Mouse (Mus musculus) limb, embryonic 10.5 days (tissue): ENCODE measurements around the gene Rnf208. TPM values are rescaled to one million over a fixed set of nuclear protein-coding genes. Genes with fewer than 3 reads are reported as not detected.

Experiments used
- DNase-seq: peaks from one replicate; pipeline ENCODE4 v3.0.0-alpha.2; 2017; ENCODE audit warnings: low spot score
- H3K27ac ChIP-seq: fragments of 300-500 bp; sonication (generic); 2 replicates; pipeline ENCODE4 v1.5.1; 2016; ENCODE audit warnings: mild to moderate bottlenecking
- H3K27me3 ChIP-seq: fragments of 300-500 bp; sonication (generic); 2 replicates; pipeline ENCODE4 v1.6.1; 2016; ENCODE audit warnings: low read depth, mild to moderate bottlenecking; ENCODE audit not compliant: poor library complexity, severe bottlenecking
- H3K36me3 ChIP-seq: fragments of 300-500 bp; sonication (generic); 2 replicates; pipeline ENCODE4 v1.6.1; 2016; ENCODE audit warnings: mild to moderate bottlenecking, moderate library complexity
- H3K4me1 ChIP-seq: fragments of 300-500 bp; sonication (generic); 2 replicates; pipeline ENCODE4 v1.6.1; 2016
- H3K4me3 ChIP-seq: fragments of 300-500 bp; sonication (generic); 2 replicates; pipeline ENCODE4 v1.5.1; 2016; ENCODE audit warnings: mild to moderate bottlenecking, moderate library complexity
- H3K9me3 ChIP-seq: fragments of 300-500 bp; sonication (generic); replicated peaks from 2 replicates; pipeline ENCODE4 v1.6.1; 2016; ENCODE audit warnings: mild to moderate bottlenecking
- WGBS: fragments of 180-500 bp; shearing (Covaris S2); methylation state at CpG from one replicate; pipeline ENCODE4 v1.1.7; 2016; 5-methylcytosine and 5-hydroxymethylcytosine counted together
- polyA plus RNA-seq: library from polyadenylated mRNA; unstranded; fragments of >200 nt; fragmentation: Nextera tagmentation; extraction: Ambion mirVana; gene quantifications from 2 replicates; pipeline ENCODE4 v1.2.1, GENCODE M21; 2016

Rnf208 gene
- 3.8 and 5.7 TPM in 2 replicates for polyA plus RNA-seq

DNA sequence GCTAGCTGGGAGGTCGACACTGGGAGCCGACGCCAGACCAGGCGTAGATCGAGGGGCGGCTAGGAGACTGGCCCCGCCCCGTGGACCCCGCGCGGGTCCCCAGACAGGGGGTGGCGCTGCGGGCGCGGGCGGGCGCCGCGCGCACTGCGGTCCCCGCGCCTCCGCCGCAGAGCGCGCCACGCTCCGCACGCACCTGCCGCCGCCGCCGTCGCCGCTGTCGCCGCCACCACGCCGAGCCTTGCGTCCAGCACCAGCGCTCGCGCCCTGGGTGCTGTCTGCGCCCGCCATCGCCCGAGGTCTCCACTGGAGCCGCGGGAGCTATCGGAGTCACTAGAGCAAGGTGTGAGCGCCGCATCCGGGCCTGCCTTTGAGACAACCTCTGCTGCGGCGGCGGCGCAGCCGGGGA, at the start of gene Rnf208, which contains the start of gene Cysrt1:
TSS of gene Rnf208 (plus strand) at position 155 of the 406 bp plus-strand sequence.
TSS of gene Cysrt1 (minus strand) at position 352 of the 406 bp plus-strand sequence.
- peaks cover 22% of the 10 kb centered on the region for H3K36me3 ChIP-seq
- H3K27ac ChIP-seq, result peak within 1 kb of the TSS; percentile 71
- H3K27me3 ChIP-seq, result peaks cover 48% of the 10 kb centered on the region
- WGBS, result under 1% methylated on average over 59 of the region's 59 CpGs
- DNase-seq, result peak; percentile 43
- H3K9me3 ChIP-seq, result no peaks in the 10 kb centered on the region
- H3K4me3 ChIP-seq, result peak within 1 kb of the TSS; percentile 63
- H3K4me1 ChIP-seq, result peaks cover 31% of the 10 kb centered on the region

DNA sequence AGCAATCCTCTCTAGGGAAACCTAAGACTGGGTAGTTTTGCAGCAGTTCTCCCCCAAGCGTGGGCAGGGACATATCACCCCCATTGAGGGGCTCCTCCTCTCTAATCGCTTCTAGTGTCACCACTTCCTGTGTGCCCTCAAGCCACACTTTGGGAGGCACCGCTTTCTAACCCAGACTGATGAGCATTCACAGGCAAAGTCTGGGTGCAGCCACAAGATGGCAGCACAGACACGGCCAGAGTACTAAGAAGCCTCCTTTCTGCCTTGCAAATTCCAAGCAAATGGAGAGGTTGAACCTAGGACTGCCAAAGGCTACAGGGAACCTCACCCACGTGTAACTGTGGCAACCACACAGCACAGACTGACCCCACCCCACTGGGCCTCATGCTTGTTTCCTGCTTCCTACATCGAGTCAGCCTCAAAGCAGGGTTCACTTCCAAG, 48.7 kb upstream of the Rnf208 start:
- Histone ChIP-seq H3K4me3 (no peak overlapping the region), H3K9me3 (no peaks in the 10 kb centered on the region), H3K27ac (no peak overlapping the region), H3K4me1 (peaks cover 45% of the 10 kb centered on the region), H3K27me3 (peaks cover 41% of the 10 kb centered on the region), H3K36me3 (peaks cover 6% of the 10 kb centered on the region)
- 4% methylated on average over 6 of the region's 6 CpGs for WGBS
- peak; percentile 88 for DNase-seq

DNA sequence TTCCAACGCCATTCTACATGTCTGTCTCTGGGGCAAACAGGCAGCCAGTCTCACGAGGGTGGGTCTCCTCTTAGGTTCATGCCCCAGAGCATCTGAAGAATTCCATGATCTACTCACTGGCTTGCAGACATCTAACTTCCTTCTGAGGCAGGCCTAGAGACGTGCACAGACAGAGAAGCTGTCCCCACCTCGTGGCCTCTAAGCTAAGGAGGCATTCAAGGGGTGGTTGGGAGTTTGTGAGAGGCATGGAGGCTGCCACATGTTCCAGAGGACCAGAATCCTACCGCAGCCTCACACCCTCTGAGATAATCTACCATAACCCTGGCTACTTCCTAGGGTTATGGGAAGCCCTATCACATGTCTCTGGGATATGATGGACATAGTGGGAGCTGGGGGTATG, 48.0 kb upstream of the Rnf208 start:
- peaks cover 41% of the 10 kb centered on the region for H3K27me3 ChIP-seq
- peaks cover 12% of the 10 kb centered on the region for H3K36me3 ChIP-seq
- WGBS, result 81% methylated on average over 5 of the region's 5 CpGs
- H3K4me3 ChIP-seq, result no peak overlapping the region
- H3K4me1 ChIP-seq, result peaks cover 45% of the 10 kb centered on the region
- peak; percentile 19 for DNase-seq
- H3K9me3 ChIP-seq, result no peaks in the 10 kb centered on the region
- no peak overlapping the region for H3K27ac ChIP-seq

DNA sequence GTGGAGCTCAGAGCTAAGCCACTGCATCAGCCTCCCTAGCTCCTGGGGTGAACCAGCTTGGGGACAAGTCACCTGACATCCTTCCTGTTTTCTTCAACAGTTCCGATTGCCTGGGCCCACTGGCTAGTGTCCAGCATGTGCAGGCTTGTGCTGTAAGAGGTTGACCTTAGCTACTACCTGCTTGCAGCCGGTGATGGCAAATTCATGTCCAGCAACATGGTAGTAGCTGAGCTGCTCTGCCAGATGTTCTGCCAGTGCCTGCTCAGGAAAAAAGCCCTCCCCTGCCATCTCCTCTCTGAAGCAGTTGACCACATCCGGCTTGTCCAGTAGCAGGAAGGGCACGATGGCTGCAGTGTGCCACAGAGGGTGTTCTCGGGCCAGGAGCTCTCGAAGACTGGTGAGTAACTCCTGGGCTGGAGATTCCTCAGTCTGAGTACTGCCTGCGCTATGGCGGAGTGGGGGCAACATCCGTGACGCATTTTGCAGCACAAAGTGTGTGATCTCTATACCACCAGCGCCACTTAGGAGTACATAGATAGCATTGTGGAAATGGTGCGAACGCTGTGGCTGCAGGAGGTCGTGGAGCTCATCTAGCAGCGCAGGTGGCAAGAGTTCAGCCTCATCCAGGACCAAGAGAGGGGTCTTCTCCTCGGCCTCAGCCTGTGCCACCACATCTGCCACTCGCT, 47.4 kb upstream of the Rnf208 start:
- DNase-seq, result peak; percentile 27
- Histone ChIP-seq H3K36me3 (peaks cover 19% of the 10 kb centered on the region), H3K27me3 (peaks cover 41% of the 10 kb centered on the region), H3K27ac (no peak overlapping the region), H3K9me3 (no peaks in the 10 kb centered on the region), H3K4me3 (no peak overlapping the region), H3K4me1 (peaks cover 45% of the 10 kb centered on the region)
- WGBS, result 86% methylated on average over 17 of the region's 17 CpGs

DNA sequence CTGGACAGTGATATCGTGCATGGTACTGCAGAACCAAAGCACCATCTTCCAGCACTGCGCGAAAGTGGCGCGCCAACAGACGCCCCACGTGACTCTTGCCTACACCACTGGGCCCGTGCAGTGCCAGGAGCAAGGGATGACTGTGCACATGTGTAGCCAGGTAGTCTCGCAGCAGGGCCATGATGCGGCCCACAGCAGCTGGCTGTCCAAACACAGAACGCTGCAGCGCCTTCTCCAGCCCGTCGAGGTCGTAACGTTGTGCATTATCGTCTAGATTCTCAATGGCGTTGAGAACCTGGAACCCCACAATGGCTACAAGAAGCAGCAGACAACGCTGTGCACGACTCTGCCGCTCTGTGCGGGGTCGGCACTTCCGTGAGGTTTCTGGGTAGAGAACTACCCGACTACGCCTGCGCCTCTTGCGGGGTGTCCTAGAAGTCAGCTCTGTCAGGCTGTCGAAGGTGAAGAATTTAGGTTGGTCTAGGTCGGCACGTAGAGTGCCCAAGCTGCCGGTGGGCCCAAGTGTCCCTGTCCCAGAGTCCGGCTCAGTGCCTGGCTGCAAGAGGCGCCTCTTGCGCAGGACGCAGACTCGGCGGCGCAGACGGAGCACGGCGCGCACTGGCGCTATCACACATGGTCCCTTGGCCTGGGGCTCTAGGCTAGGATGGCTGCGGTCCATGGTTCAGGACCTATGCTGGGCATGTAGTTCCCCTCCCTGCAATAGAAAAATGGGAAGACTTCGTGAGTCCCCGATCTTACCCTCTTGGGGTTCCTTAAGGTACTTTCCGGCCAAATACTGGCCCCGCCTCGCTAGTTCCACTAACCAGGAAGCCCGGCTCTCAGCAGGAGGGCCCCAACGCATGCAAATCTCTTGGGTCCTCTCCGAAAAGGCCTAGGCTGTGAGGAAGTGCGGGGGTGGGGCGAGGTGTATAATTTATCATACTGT, 46.6 kb upstream of the Rnf208 start:
- Histone ChIP-seq H3K4me1 (peaks cover 45% of the 10 kb centered on the region), H3K9me3 (no peaks in the 10 kb centered on the region), H3K36me3 (peaks cover 27% of the 10 kb centered on the region), H3K4me3 (peak overlapping the region; percentile 40), H3K27ac (0 out of 2 replicates have a peak overlapping the region, but pooled peaks have one; percentile 47), H3K27me3 (peaks cover 41% of the 10 kb centered on the region)
- DNase-seq, result peak; percentile 41
- 20% methylated on average over 55 of the region's 55 CpGs for WGBS

DNA sequence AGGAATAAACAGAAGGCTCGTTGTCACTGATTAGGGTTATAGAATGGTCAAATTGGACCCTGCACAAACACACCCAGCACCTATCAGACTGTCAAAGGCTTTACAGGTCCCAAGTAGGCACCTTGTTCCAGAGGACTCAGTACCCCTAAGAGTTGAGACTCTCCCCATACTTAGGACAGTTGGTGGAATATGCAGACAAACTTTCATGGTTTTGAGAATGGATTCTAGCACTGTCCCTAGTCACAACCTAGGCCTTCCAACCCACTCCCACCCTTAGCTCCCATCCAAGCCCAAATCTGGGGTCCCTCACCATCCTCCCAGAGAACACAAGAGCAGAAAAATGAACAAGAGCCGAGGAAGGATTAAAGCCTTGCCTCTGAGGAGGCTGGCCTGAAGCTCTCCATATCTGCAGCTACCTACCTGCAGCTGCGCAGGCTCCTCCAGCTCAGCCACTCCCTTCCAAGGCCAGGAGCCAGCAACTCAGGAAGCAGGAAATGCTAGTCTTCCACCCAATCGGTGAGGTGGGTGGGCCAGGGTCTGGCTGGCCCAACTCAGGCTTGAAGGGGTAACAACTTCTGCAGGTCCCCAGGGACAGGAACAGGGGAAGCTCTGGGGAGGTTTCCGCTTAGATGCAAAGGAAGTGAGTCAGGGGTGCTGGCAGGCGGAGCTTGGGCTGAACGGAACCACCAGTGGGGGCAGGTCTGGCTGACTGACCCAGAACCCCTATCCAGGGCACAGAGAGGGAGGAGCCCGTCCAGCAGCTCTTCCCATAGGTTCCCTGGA, 45.7 kb upstream of the Rnf208 start, which contains the start of gene Tor4a:
TSS of gene Tor4a (minus strand) at position 715 of the 783 bp plus-strand sequence.
- Histone ChIP-seq H3K27me3 (peaks cover 41% of the 10 kb centered on the region), H3K4me1 (peaks cover 45% of the 10 kb centered on the region), H3K36me3 (peaks cover 36% of the 10 kb centered on the region), H3K27ac (peak within 1 kb of the TSS; percentile 47; the same call in 1 of the 2 replicates), H3K4me3 (peak within 1 kb of the TSS; percentile 40), H3K9me3 (no peaks in the 10 kb centered on the region)
- 12% methylated on average over 8 of the region's 8 CpGs for WGBS
- peak; percentile 43 for DNase-seq

DNA sequence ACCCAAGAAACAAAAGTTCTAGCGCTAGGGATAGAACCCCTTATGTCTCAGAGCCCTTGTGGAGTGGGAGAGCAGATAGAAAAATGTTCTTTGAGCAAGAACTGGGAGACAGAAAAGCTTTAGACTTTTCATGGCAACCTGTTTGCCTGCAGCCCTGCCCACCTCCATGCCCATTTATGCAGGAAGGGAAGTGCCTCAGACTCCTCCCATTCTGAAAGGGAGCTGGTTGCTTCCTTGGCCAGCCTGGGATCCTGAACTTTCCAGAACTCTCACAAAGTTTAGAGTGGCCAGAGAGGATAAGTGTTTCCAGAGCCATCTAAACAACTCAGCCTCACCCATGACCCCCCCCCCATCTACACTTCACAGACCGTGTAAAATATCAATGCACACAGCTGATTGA, 44.9 kb upstream of the Rnf208 start:
- Histone ChIP-seq H3K9me3 (no peaks in the 10 kb centered on the region), H3K36me3 (peaks cover 44% of the 10 kb centered on the region), H3K4me3 (no peak overlapping the region), H3K4me1 (peaks cover 45% of the 10 kb centered on the region), H3K27me3 (peaks cover 41% of the 10 kb centered on the region), H3K27ac (no peak overlapping the region)
- no peak for DNase-seq
- 33% methylated on average over 2 of the region's 2 CpGs for WGBS

DNA sequence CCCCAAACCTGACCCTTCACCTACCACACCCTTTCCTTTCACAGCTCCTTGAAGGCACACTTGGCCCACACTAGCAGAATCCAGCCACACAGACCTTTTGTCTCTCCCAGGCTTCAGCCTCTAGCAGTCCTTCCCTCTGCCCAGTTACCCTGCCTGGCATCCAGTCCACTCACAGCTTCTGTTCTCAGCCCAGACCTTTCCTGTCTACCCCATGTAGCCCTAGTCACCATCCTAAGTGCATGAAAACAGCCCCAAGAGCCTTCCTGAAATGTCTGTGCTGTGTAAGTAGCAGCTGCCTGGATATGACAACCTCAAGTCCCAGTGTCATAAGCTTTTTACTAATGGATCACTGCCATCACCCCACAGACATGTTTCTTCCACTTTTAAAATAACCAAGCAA, 44.1 kb upstream of the Rnf208 start:
- Histone ChIP-seq H3K4me3 (no peak overlapping the region), H3K27ac (0 out of 2 replicates have a peak overlapping the region, but pooled peaks have one; percentile 3), H3K36me3 (peaks cover 52% of the 10 kb centered on the region), H3K4me1 (peaks cover 45% of the 10 kb centered on the region), H3K27me3 (peaks cover 41% of the 10 kb centered on the region), H3K9me3 (no peaks in the 10 kb centered on the region)
- no peak for DNase-seq

DNA sequence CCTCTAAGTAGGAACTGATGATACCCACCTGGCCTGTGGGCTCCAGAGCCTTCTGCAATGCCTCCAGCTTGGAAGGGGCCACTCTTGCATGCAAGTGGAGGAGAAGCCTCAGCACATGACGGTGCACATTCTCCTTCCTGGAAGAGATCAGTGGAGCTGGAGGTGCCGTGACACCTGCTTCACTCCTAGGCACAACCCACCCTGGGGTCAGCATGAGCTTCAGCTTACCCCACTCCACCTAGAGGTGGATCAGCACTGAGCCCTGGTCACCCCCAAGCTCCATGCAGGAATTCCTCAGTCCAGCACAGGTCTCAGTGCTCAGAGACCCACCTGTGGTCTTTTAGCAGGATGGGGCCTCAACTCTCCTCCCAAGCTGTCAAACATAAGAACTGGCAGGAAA, 41.4 kb upstream of the Rnf208 start:
- Histone ChIP-seq H3K27ac (no peak overlapping the region), H3K9me3 (no peaks in the 10 kb centered on the region), H3K4me3 (no peak overlapping the region), H3K27me3 (peaks cover 20% of the 10 kb centered on the region), H3K4me1 (peaks cover 24% of the 10 kb centered on the region), H3K36me3 (peaks cover 79% of the 10 kb centered on the region)
- WGBS, result 93% methylated on average over 2 of the region's 2 CpGs
- DNase-seq, result no peak

DNA sequence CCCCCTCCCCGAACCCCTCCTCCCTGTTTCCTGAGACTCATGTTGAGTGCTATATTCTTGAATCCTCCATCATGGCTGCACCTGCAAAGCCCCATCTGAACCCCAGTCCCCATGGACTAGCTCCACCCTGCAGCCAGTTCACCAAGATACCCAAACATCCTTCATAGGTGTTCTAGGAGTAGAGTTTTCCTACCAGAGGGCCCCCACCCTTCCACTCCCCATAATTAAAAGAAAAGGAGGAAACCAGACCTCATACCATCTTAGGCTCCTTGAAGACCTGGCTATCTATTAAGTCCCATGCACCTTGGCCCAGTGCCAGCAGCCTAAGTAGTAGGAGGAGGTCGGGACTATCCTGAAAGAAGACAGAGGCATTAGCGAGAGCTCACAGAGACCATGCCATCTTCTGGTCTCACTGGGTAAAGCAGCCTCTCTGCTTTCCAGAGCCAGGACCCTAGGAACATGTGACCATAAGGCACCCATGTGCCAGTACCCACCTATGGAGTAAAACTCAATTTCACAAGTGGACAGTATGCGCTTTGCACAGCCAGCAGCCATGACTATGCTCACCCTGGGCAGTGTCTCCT, 38.3 kb upstream of the Rnf208 start:
- no peak for DNase-seq
- H3K36me3 ChIP-seq, result peaks cover 99% of the 10 kb centered on the region
- 74% methylated on average over 4 of the region's 4 CpGs for WGBS
- no peaks in the 10 kb centered on the region for H3K27me3 ChIP-seq
- no peak overlapping the region for H3K27ac ChIP-seq
- no peak overlapping the region for H3K4me3 ChIP-seq
- H3K4me1 ChIP-seq, result no peaks in the 10 kb centered on the region
- H3K9me3 ChIP-seq, result no peaks in the 10 kb centered on the region

DNA sequence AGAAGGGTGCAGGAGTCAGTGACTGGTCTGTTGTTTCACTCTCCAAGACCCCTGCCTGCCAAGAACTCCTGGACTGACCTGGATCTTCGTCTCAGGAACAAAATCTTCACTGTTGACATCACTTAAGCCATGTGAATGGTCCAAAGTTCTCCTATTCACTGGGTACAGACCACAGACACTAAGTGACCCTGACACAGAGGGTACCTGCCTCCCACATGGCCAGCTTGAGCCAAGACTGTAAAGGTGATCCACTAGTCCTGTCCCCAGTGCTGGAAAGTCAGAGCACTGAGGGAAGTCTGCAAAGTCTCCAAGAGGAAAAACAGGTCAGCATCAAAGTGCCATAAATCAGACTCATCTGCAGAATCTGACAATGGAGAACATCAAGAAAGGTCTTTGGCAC, 34.5 kb upstream of the Rnf208 start:
- H3K4me1 ChIP-seq, result peaks cover 18% of the 10 kb centered on the region
- WGBS, result 89% methylated on average over 1 of the region's 1 CpGs
- H3K36me3 ChIP-seq, result peaks cover 70% of the 10 kb centered on the region
- H3K9me3 ChIP-seq, result no peaks in the 10 kb centered on the region
- no peak overlapping the region for H3K4me3 ChIP-seq
- no peak for DNase-seq
- H3K27me3 ChIP-seq, result no peaks in the 10 kb centered on the region
- no peak overlapping the region for H3K27ac ChIP-seq

DNA sequence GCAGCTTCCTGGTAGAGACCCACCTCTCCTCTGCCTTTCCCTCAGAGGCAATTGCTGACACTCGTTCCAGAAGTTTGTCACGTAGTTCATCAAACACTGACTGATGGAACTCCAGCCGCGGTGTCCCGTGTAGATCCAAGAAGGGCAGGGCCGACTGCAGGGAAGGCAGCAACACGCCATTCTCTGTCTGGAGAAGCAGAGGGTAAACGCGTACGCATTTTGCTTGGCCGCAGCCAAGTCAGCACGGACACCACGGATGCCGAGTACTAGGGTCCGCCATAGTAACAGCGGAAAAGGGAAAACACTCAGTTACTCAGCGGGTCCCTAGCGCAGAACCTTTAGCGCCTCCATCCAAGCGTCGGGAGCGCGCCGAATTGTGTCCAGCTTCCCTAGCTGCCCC, 31.4 kb upstream of the Rnf208 start:
- H3K27me3 ChIP-seq, result peaks cover 21% of the 10 kb centered on the region
- H3K4me3 ChIP-seq, result peak overlapping the region; percentile 84
- H3K27ac ChIP-seq, result peak overlapping the region; percentile 96
- WGBS, result under 1% methylated on average over 24 of the region's 24 CpGs
- no peaks in the 10 kb centered on the region for H3K9me3 ChIP-seq
- no peak for DNase-seq
- H3K36me3 ChIP-seq, result peaks cover 39% of the 10 kb centered on the region
- H3K4me1 ChIP-seq, result peaks cover 18% of the 10 kb centered on the region
